Mouse (Mus musculus) neural tube, embryonic 15.5 days (tissue): Measurements from ENCODE around the gene P2rx1. TPM values are rescaled to one million over a fixed set of nuclear protein-coding genes. Genes with fewer than 3 reads are reported as not detected.
A peak's percentile ranks its signal among the peaks of the same experiment; 100 is the strongest.

ENCODE experiments used
- ATAC-seq: fragments of 200-750 bp; cut with Nextera tagmentation; 2 replicates; pipeline ENCODE4 v1.8.0; 2017; ENCODE audit warnings: mild to moderate bottlenecking, moderate TSS enrichment, moderate library complexity; ENCODE audit not compliant: low FRiP score
- H3K27ac ChIP-seq: fragments of 300-500 bp; sonication (generic); replicated peaks from 2 replicates; pipeline ENCODE4 v1.5.1; 2015; ENCODE audit warnings: mild to moderate bottlenecking, inconsistent platforms
- H3K27me3 ChIP-seq: fragments of 300-500 bp; sonication (generic); replicated peaks from 2 replicates; pipeline ENCODE4 v1.6.1; 2015; ENCODE audit warnings: inconsistent platforms
- H3K36me3 ChIP-seq: fragments of 300-500 bp; sonication (generic); 2 replicates; pipeline ENCODE4 v1.6.1; 2015; ENCODE audit warnings: inconsistent platforms
- H3K4me1 ChIP-seq: fragments of 300-500 bp; sonication (generic); 2 replicates; pipeline ENCODE4 v1.6.1; 2015; ENCODE audit warnings: inconsistent platforms
- H3K4me2 ChIP-seq: fragments of 300-500 bp; sonication (generic); 2 replicates; pipeline ENCODE4 v1.6.1; 2015; ENCODE audit warnings: inconsistent platforms, mild to moderate bottlenecking, moderate library complexity
- H3K4me3 ChIP-seq: fragments of 300-500 bp; sonication (generic); replicated peaks from 2 replicates; pipeline ENCODE4 v1.5.1; 2015; ENCODE audit warnings: mild to moderate bottlenecking, inconsistent platforms
- H3K9ac ChIP-seq: fragments of 300-500 bp; sonication (generic); replicated peaks from 2 replicates; pipeline ENCODE4 v1.6.1; 2015; ENCODE audit warnings: mild to moderate bottlenecking, inconsistent platforms
- H3K9me3 ChIP-seq: fragments of 300-500 bp; sonication (generic); replicated peaks from 2 replicates; pipeline ENCODE4 v1.6.1; 2016; ENCODE audit warnings: inconsistent platforms
- WGBS: fragments of 180-500 bp; shearing (Covaris S2); methylation state at CpG from one replicate; pipeline ENCODE4 v1.1.7; 2015; ENCODE audit warnings: mixed read lengths; 5-methylcytosine and 5-hydroxymethylcytosine counted together
- microRNA-seq: library from miRNA; unstranded; fragments of <30 nt; microRNA quantifications from one replicate; pipeline ENCODE4, GENCODE M21; 2017
- polyA plus RNA-seq: library from polyadenylated mRNA; unstranded; fragments of >200 nt; fragmentation: Nextera tagmentation; extraction: Ambion mirVana; gene quantifications from 2 replicates; pipeline ENCODE4 v1.2.1, GENCODE M21; 2015

Gene P2rx1
- polyA plus RNA-seq, 1 experiment from 2014 or later: 0.47 TPM

DNA sequence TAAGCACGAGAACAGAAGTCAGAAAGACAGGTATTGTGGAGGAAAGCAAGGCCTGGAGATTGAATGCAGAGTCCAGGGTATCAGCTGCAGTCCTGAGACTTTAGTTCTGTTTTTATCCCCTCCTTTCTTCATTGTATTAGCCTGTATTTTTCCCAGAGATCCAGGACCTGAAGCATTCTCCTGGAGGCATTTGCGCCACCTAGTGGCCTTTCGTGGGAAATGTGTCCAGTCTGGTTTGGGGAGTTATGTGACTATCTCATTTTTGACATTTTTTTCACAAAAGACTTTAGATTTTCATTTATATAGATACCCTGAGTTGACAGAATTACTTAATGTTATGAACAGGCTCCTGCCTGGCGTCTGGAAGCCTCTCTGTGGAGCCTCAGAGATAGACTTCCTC, 50.4 kb downstream of the P2rx1 start:
- Histone ChIP-seq H3K27ac (peak overlapping the region; percentile 63), H3K4me2 (peak overlapping the region; percentile 75), H3K27me3 (no peaks in the 10 kb centered on the region), H3K36me3 (peaks cover 27% of the 10 kb centered on the region), H3K9ac (peak overlapping the region; percentile 89; the same call in 1 of the 2 replicates), H3K4me1 (peaks cover 19% of the 10 kb centered on the region), H3K9me3 (no peaks in the 10 kb centered on the region), H3K4me3 (peak overlapping the region; percentile 90)
- 3% methylated on average over 4 of the region's 4 CpGs for WGBS
- no peak for ATAC-seq

DNA sequence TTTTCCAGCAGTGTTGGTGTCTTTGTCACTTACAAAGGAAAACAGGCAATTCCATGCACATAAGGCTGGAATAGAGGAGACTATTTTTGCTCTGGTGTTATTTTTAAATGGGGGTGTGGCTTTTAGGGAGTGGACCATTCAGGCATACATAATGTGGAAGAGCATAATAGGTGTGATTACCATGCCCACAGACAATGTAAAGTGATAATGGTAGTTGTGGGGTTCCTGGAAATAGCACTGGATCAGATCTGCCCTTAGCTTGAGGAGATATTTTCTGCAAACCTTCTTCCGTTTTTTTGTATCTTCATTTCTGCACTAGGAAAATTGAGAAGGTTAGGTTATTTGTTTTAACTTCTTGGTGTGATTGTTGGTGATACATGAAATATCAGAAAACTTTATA, 53.9 kb downstream of the P2rx1 start:
- Histone ChIP-seq H3K4me1 (peaks cover 15% of the 10 kb centered on the region), H3K27me3 (no peaks in the 10 kb centered on the region), H3K36me3 (peaks cover 55% of the 10 kb centered on the region), H3K9me3 (no peaks in the 10 kb centered on the region), H3K27ac (no peak overlapping the region), H3K9ac (no peak overlapping the region), H3K4me2 (no peak overlapping the region), H3K4me3 (no peak overlapping the region)
- no peak for ATAC-seq
- 92% methylated on average over 1 of the region's 1 CpGs for WGBS

DNA sequence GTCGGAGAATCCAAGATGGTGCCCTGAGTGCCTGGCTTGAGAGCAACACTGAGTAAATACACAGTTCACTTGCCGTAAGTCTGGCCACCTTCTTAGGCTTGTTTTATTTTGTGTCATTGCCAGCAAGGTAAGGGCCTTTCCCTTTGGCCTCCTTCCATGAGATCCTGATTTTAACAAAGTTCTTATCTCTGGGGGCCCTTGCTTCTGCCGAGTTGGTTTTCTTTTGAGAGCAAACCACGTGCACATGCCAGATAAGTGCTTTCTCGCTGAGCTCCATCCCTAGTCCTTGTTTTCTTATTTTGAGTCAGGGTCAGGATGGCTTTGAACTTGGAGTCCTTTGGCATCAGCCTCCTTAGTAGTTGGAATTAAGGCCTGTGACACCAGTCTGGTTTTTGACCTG, 58.8 kb downstream of the P2rx1 start:
- WGBS: 91% methylated on average over 5 of the region's 5 CpGs
- ATAC-seq: no peak

DNA sequence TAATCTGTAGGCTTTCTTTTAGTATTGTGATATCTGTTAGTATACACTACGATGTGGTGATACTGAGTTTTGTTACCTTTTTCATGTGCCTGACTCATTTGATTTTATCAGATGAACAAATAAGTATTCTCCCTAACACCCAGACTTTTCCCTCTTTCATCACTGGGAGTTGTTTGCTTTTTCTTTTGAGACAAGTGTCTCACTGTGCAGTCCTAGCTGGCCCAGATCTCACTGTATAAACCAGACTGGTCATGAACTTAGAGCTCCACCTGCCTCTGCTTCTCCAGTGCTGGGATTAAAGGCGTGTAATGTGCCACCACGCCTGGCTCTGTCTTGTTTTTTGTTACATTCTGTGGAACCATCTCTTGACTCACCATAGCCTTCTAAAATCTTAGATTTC, 60.7 kb downstream of the P2rx1 start:
- no peak overlapping the region for H3K4me3 ChIP-seq
- no peaks in the 10 kb centered on the region for H3K4me1 ChIP-seq
- no peak overlapping the region for H3K9ac ChIP-seq
- no peak overlapping the region for H3K4me2 ChIP-seq
- H3K36me3 ChIP-seq: peaks cover 52% of the 10 kb centered on the region
- ATAC-seq: no peak
- WGBS: 98% methylated on average over 3 of the region's 3 CpGs
- H3K27me3 ChIP-seq: no peaks in the 10 kb centered on the region
- no peaks in the 10 kb centered on the region for H3K9me3 ChIP-seq
- H3K27ac ChIP-seq: no peak overlapping the region

More for the DNA sequence above, 58.8 kb downstream of the P2rx1 start:
- Histone ChIP-seq H3K9ac (no peak overlapping the region), H3K9me3 (no peaks in the 10 kb centered on the region), H3K4me2 (no peak overlapping the region), H3K4me3 (no peak overlapping the region), H3K36me3 (peaks cover 62% of the 10 kb centered on the region), H3K27ac (no peak overlapping the region), H3K27me3 (no peaks in the 10 kb centered on the region), H3K4me1 (no peaks in the 10 kb centered on the region)

DNA sequence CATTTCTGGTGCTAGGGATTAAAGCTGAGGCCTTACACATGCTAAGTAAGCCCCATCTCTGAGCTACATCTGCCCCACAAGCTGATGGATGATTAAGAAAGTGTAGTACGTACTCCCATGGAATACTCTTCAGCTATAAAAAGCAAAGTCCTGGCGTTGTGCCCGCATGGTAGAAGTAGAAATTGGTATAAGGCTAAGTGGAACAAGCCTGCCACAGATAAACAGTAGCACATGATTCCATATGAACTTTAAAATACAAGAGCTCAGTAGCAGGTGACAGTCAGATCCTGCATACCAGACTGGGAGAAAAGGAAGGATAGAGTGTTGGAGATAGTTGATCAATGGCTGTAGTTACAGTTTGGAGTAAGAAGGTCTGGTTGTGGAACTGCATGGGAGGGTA, 62.5 kb downstream of the P2rx1 start:
- Histone ChIP-seq H3K9me3 (no peaks in the 10 kb centered on the region), H3K36me3 (peaks cover 47% of the 10 kb centered on the region), H3K27me3 (no peaks in the 10 kb centered on the region), H3K4me2 (no peak overlapping the region), H3K4me1 (no peaks in the 10 kb centered on the region), H3K27ac (no peak overlapping the region), H3K4me3 (no peak overlapping the region), H3K9ac (no peak overlapping the region)
- WGBS: 90% methylated on average over 3 of the region's 3 CpGs
- no peak for ATAC-seq

Small RNA genes lying within 50 kb of the gene (microRNA-seq; reads per million reads assigned to microRNA genes)
- gene Gm44467: not detected

Other genes with a start within 250 kb of the P2rx1 start
- 8.4 and 9.0 TPM in 2 replicates for gene Cyb5d2, start 203.0 kb upstream of the P2rx1 start, polyA plus RNA-seq
- gene Zzef1, start 202.9 kb upstream of the P2rx1 start, polyA plus RNA-seq: 12.7 and 12.8 TPM in 2 replicates
- gene Atp2a3, start 37.9 kb upstream of the P2rx1 start, polyA plus RNA-seq: 0.75 and 12.6 TPM in 2 replicates
- gene Camkk1, start 19.9 kb downstream of the P2rx1 start, polyA plus RNA-seq: 30.9 and 34.7 TPM in 2 replicates
- 9.1 and 10.1 TPM in 2 replicates for gene Ncbp3, start 48.7 kb downstream of the P2rx1 start, polyA plus RNA-seq
- 0.19 and 2.7 TPM in 2 replicates for gene Itgae, start 91.5 kb downstream of the P2rx1 start, polyA plus RNA-seq
- 2.4 and 5.7 TPM in 2 replicates for gene Haspin, start 139.2 kb downstream of the P2rx1 start, polyA plus RNA-seq
- gene P2rx5, start 161.3 kb downstream of the P2rx1 start, polyA plus RNA-seq: 0.72 and 0.84 TPM in 2 replicates
- 136 and 148 TPM in 2 replicates for gene Emc6, start 177.9 kb downstream of the P2rx1 start, polyA plus RNA-seq
- gene Tax1bp3, start 178.0 kb downstream of the P2rx1 start, polyA plus RNA-seq: 118 and 133 TPM in 2 replicates
- gene Ctns, start 199.9 kb downstream of the P2rx1 start, polyA plus RNA-seq: 17.0 and 17.7 TPM in 2 replicates
- gene Shpk, start 200.4 kb downstream of the P2rx1 start, polyA plus RNA-seq: 3.0 and 3.4 TPM in 2 replicates
- gene Trpv1, start 235.2 kb downstream of the P2rx1 start, polyA plus RNA-seq: 2.0 and 2.4 TPM in 2 replicates